Mouse (Mus musculus) kidney, embryonic 16.5 days (tissue): ENCODE measurements around the gene 4930558K02Rik. TPM values are rescaled to one million over a fixed set of nuclear protein-coding genes. Genes with fewer than 3 reads are reported as not detected.
A peak's percentile ranks its signal among the peaks of the same experiment; 100 is the strongest.

ENCODE experiments used
- ATAC-seq: fragments of 200-750 bp; cut with Nextera tagmentation; 2 replicates; pipeline ENCODE4 v1.8.0; 2017; ENCODE audit warnings: moderate TSS enrichment; ENCODE audit not compliant: low FRiP score, low TSS enrichment
- H3K27ac ChIP-seq: fragments of 300-500 bp; sonication (generic); 2 replicates; pipeline ENCODE4 v1.5.1; 2014; ENCODE audit warnings: low read length
- H3K27me3 ChIP-seq: fragments of 300-500 bp; sonication (generic); 2 replicates; pipeline ENCODE4 v1.6.1; 2014; ENCODE audit warnings: low read length, control low read depth, mixed read lengths; ENCODE audit not compliant: insufficient read depth
- H3K36me3 ChIP-seq: fragments of 300-500 bp; sonication (generic); 2 replicates; pipeline ENCODE4 v1.6.1; 2014; ENCODE audit warnings: low read length, control low read depth, mixed read lengths; ENCODE audit not compliant: insufficient read depth
- H3K4me1 ChIP-seq: fragments of 300-500 bp; sonication (generic); 2 replicates; pipeline ENCODE4 v1.6.1; 2014; ENCODE audit warnings: low read length, control low read depth, mixed read lengths; ENCODE audit not compliant: insufficient read depth
- H3K4me2 ChIP-seq: fragments of 300-500 bp; sonication (generic); replicated peaks from 2 replicates; pipeline ENCODE4 v1.6.1; 2014; ENCODE audit warnings: low read depth, low read length
- H3K4me3 ChIP-seq: fragments of 300-500 bp; sonication (generic); 2 replicates; pipeline ENCODE4 v1.5.1; 2014; ENCODE audit warnings: mild to moderate bottlenecking, low read length
- H3K9ac ChIP-seq: fragments of 300-500 bp; sonication (generic); replicated peaks from 2 replicates; pipeline ENCODE4 v1.6.1; 2014; ENCODE audit warnings: low read length
- H3K9me3 ChIP-seq: fragments of 300-500 bp; sonication (generic); 2 replicates; pipeline ENCODE4 v1.6.1; 2016; ENCODE audit warnings: low read length, control low read depth
- WGBS: fragments of 180-500 bp; shearing (Covaris S2); extraction: QIAGEN DNeasy Blood & Tissue Kit; methylation state at CpG from one replicate; pipeline ENCODE4 v1.1.7; 2014; 5-methylcytosine and 5-hydroxymethylcytosine counted together
- polyA plus RNA-seq: library from polyadenylated mRNA; unstranded; fragments of >200 nt; fragmentation: Nextera tagmentation; extraction: Ambion mirVana; gene quantifications from 2 replicates; pipeline ENCODE4 v1.2.1, GENCODE M21; 2015

4930558K02Rik gene
- polyA plus RNA-seq, 1 experiment from 2014 or later = not detected

- no peak for ATAC-seq
- no peak overlapping the region for H3K9ac ChIP-seq
- 74% methylated on average over 19 of the region's 19 CpGs for WGBS
- no peak overlapping the region for H3K4me3 ChIP-seq
- H3K9me3 ChIP-seq = no peaks in the 10 kb centered on the region
- no peak overlapping the region for H3K4me2 ChIP-seq
- H3K27ac ChIP-seq = no peak overlapping the region
- no peaks in the 10 kb centered on the region for H3K36me3 ChIP-seq
- H3K27me3 ChIP-seq = no peaks in the 10 kb centered on the region
- no peaks in the 10 kb centered on the region; the same call in 1 of the 2 replicates for H3K4me1 ChIP-seq
Observed at GRCm38 (mm10) chr1:161957964-161958950, 21.2 kb downstream of the 4930558K02Rik start.

GRCm38 (mm10) chr1:161955846-161956245, 23.6 kb downstream of the 4930558K02Rik start:
- Histone ChIP-seq H3K4me1 (no peaks in the 10 kb centered on the region; the same call in 1 of the 2 replicates), H3K27ac (no peak overlapping the region), H3K4me3 (no peak overlapping the region), H3K9ac (no peak overlapping the region), H3K36me3 (no peaks in the 10 kb centered on the region), H3K4me2 (no peak overlapping the region), H3K27me3 (no peaks in the 10 kb centered on the region), H3K9me3 (no peaks in the 10 kb centered on the region)
- no peak for ATAC-seq
- WGBS = 72% methylated on average over 5 of the region's 5 CpGs

GRCm38 (mm10) chr1:161952599-161952998, 26.8 kb downstream of the 4930558K02Rik start:
- Histone ChIP-seq H3K9ac (no peak overlapping the region), H3K9me3 (no peaks in the 10 kb centered on the region), H3K4me2 (no peak overlapping the region), H3K4me3 (no peak overlapping the region), H3K27ac (peak overlapping the region; percentile 56), H3K4me1 (no peaks in the 10 kb centered on the region; the same call in 1 of the 2 replicates), H3K27me3 (no peaks in the 10 kb centered on the region), H3K36me3 (no peaks in the 10 kb centered on the region)
- ATAC-seq = peak; percentile 93
- 23% methylated on average over 1 of the region's 1 CpGs for WGBS

GRCm38 (mm10) chr1:161951009-161951779, 28.2 kb downstream of the 4930558K02Rik start:
- no peaks in the 10 kb centered on the region for H3K27me3 ChIP-seq
- H3K4me3 ChIP-seq = no peak overlapping the region
- 66% methylated on average over 5 of the region's 5 CpGs for WGBS
- ATAC-seq = no peak
- H3K9me3 ChIP-seq = no peaks in the 10 kb centered on the region
- no peak overlapping the region for H3K4me2 ChIP-seq
- H3K27ac ChIP-seq = no peak overlapping the region
- H3K36me3 ChIP-seq = no peaks in the 10 kb centered on the region
- no peak overlapping the region for H3K9ac ChIP-seq
- H3K4me1 ChIP-seq = no peaks in the 10 kb centered on the region; the same call in 1 of the 2 replicates

- Histone ChIP-seq H3K27me3 (no peaks in the 10 kb centered on the region), H3K4me3 (no peak overlapping the region), H3K4me1 (no peaks in the 10 kb centered on the region), H3K4me2 (no peak overlapping the region), H3K27ac (no peak overlapping the region), H3K9me3 (no peaks in the 10 kb centered on the region), H3K9ac (no peak overlapping the region), H3K36me3 (no peaks in the 10 kb centered on the region)
- WGBS = 89% methylated on average over 2 of the region's 2 CpGs
- no peak for ATAC-seq
Observed at GRCm38 (mm10) chr1:161942082-161942481, 37.4 kb downstream of the 4930558K02Rik start.

- H3K9me3 ChIP-seq = no peaks in the 10 kb centered on the region
- 83% methylated on average over 4 of the region's 4 CpGs for WGBS
- no peaks in the 10 kb centered on the region for H3K36me3 ChIP-seq
- no peak overlapping the region for H3K27ac ChIP-seq
- no peaks in the 10 kb centered on the region for H3K4me1 ChIP-seq
- no peak overlapping the region for H3K4me2 ChIP-seq
- H3K27me3 ChIP-seq = no peaks in the 10 kb centered on the region
- H3K4me3 ChIP-seq = no peak overlapping the region
- H3K9ac ChIP-seq = no peak overlapping the region
- ATAC-seq = no peak
Observed at GRCm38 (mm10) chr1:161932286-161932685, 47.1 kb downstream of the 4930558K02Rik start.

- H3K9ac ChIP-seq = no peak overlapping the region
- no peak overlapping the region for H3K4me3 ChIP-seq
- no peak overlapping the region for H3K4me2 ChIP-seq
- H3K9me3 ChIP-seq = no peaks in the 10 kb centered on the region
- WGBS = 75% methylated on average over 10 of the region's 10 CpGs
- no peak overlapping the region for H3K27ac ChIP-seq
- no peaks in the 10 kb centered on the region for H3K4me1 ChIP-seq
- ATAC-seq = no peak
- no peaks in the 10 kb centered on the region for H3K27me3 ChIP-seq
- H3K36me3 ChIP-seq = no peaks in the 10 kb centered on the region
Observed at GRCm38 (mm10) chr1:161931817-161932216, 47.6 kb downstream of the 4930558K02Rik start.

- no peak overlapping the region for H3K27ac ChIP-seq
- no peak for ATAC-seq
- no peaks in the 10 kb centered on the region for H3K27me3 ChIP-seq
- WGBS = 41% methylated on average over 4 of the region's 4 CpGs
- H3K9me3 ChIP-seq = no peaks in the 10 kb centered on the region
- H3K4me1 ChIP-seq = no peaks in the 10 kb centered on the region
- no peak overlapping the region for H3K4me2 ChIP-seq
- H3K9ac ChIP-seq = no peak overlapping the region
- H3K4me3 ChIP-seq = no peak overlapping the region
- H3K36me3 ChIP-seq = no peaks in the 10 kb centered on the region
Observed at GRCm38 (mm10) chr1:161931313-161931712, 48.1 kb downstream of the 4930558K02Rik start.

GRCm38 (mm10) chr1:161927976-161928375, 51.5 kb downstream of the 4930558K02Rik start:
- H3K9ac ChIP-seq = no peak overlapping the region
- H3K27me3 ChIP-seq = no peaks in the 10 kb centered on the region
- ATAC-seq = no peak
- H3K4me2 ChIP-seq = no peak overlapping the region
- H3K4me3 ChIP-seq = no peak overlapping the region
- H3K36me3 ChIP-seq = no peaks in the 10 kb centered on the region
- WGBS = 83% methylated on average over 2 of the region's 2 CpGs
- H3K27ac ChIP-seq = no peak overlapping the region
- no peaks in the 10 kb centered on the region for H3K9me3 ChIP-seq
- H3K4me1 ChIP-seq = no peaks in the 10 kb centered on the region
